Mouse (Mus musculus) gastrocnemius, adult 8-10 months (tissue): ENCODE results near the gene Gzmb. TPM values are rescaled to one million over a fixed set of nuclear protein-coding genes. Genes with fewer than 3 reads are reported as not detected.

Experiments used
- total RNA-seq, 4 experiments: library from RNA; stranded (reverse); gene quantifications; 2 replicates each; pipeline ENCODE4 v1.2.4; 2022

The Gzmb gene
- total RNA-seq, 4 experiments from 2014 or later: not detected

Other genes with a start within 250 kb of the Gzmb start
- gene Mcpt1, start 244.3 kb downstream of the Gzmb start, total RNA-seq: not detected
- gene Mcpt9, start 231.8 kb downstream of the Gzmb start, total RNA-seq: not detected
- gene Mcpt2, start 220.2 kb downstream of the Gzmb start, total RNA-seq: not detected
- gene Mcpt4, start 199.9 kb downstream of the Gzmb start, total RNA-seq: 1 to 10 TPM in 3 of 4 experiments, under 1 TPM in 1; 0.53 to 2.6 (median 1.8) TPM
- gene Mcpt8, start 177.0 kb downstream of the Gzmb start, total RNA-seq: not detected
- gene Ctsg, start 159.7 kb downstream of the Gzmb start, total RNA-seq: not detected
- not detected for gene Gzme, start 141.6 kb downstream of the Gzmb start, total RNA-seq
- not detected for gene Gzmd, start 129.7 kb downstream of the Gzmb start, total RNA-seq
- gene Gzmg, start 102.7 kb downstream of the Gzmb start, total RNA-seq: not detected
- not detected for gene Gzmn, start 87.7 kb downstream of the Gzmb start, total RNA-seq
- not detected for gene Gzmf, start 50.8 kb downstream of the Gzmb start, total RNA-seq
- gene Gzmc, start 27.6 kb downstream of the Gzmb start, total RNA-seq: not detected
- not detected for gene Atp12a, start 102.8 kb upstream of the Gzmb start, total RNA-seq
- under 1 TPM in 3 of 4 experiments, not detected in 1; 0.09 to 0.32 (median 0.29) TPM for gene Rnf17, start 140.3 kb upstream of the Gzmb start, total RNA-seq